Mouse (Mus musculus) liver, postnatal 0 days (tissue): ENCODE data around the gene Pcbp4.

Source experiments
- CTCF ChIP-seq: sonication (generic); IDR thresholded peaks from 2 replicates; pipeline ENCODE4 v1.5.1; 2016; ENCODE audit warnings: antibody characterized with exemption, low read depth
- EP300 ChIP-seq: IDR thresholded peaks from 2 replicates; pipeline ENCODE4 v1.6.1; 2016; ENCODE audit warnings: antibody characterized with exemption, low read depth, mild to moderate bottlenecking

DNA sequence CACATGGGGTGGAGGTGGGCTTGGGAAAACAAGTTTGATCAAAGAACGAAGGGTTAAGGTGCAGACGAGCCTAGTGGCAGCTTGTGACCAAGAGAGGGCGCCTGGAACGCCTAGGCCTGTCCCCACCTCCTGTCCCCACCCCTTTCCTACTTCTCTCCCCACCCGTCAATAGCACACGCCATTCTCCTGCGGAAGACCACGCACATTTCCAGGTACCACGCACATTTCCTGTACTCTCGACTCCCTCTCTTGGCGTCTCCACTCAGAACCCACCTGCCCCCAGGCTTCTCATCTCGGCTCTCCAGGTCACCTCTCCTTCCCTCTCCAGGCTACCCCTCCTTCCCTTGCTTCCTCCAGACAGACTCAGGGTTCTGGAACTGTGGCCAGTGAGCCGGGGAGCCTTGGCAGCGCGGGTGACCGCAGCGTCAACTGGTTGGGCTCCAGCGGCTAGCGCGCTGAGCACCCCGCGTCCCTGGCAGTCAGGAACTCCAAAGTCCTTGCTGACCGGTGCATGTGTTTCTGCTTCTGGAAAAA is 4.5 kb upstream of the Pcbp4 start:
- TF ChIP-seq CTCF = peak; percentile 77
- no peak for TF ChIP-seq EP300
